Mouse (Mus musculus): ENCODE measurements around the gene Manba. TPM values are rescaled to one million over a fixed set of nuclear protein-coding genes. Genes with fewer than 3 reads are reported as not detected.

Manba gene
- polyA plus RNA-seq, 1 experiment = not detected

DNA sequence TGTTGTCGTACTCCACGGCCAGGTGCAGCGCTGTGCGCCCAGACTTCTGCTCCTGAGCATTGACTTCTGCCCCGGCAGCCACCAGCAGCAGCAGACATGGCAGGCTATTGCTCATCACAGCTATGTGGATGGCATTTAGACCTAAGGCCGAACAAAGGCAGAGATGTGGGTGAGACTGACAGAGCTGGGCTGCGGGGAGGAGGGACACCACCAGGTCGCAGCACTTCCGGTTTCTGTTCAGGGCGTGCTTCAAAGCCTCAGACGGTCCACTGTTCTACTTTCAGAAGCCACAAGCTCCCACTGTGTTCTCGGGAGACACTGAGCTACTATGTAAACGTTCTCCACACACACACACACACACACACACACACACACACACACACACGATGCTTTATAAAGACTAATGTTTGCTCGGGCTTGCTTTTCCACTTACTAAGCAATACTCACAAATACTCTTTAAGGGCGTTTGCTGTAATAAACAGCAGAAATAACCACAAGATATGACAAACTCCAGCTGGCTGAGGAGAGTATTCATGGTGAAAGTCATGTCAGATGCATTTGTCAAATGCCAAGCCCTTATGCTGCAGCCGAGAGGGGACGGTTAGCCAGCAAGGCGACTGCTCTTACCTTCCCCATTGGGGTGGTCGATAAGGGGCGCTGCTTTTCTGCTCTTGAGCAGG lies 109.0 kb downstream of the Manba start:
- Histone ChIP-seq H3K9me3 (ENCODE audit: control insufficient read depth, low read length) (no peaks in the 10 kb centered on the region), H3K27me3 (ENCODE audit: control insufficient read depth) (no peaks in the 10 kb centered on the region), H3K4me1 (ENCODE audit: control insufficient read depth) (no peaks in the 10 kb centered on the region; the same call in 1 of the 2 replicates), H3K36me3 (ENCODE audit: control insufficient read depth) (peaks cover 21% of the 10 kb centered on the region), H3K4me3 (replicated peaks) (no peak overlapping the region)
- TF ChIP-seq GATA1 (IDR thresholded peaks at IDR 0.05; ENCODE audit: low read length) (no peak), TAL1 (IDR thresholded peaks at IDR 0.05; ENCODE audit: low read length) (no peak)

DNA sequence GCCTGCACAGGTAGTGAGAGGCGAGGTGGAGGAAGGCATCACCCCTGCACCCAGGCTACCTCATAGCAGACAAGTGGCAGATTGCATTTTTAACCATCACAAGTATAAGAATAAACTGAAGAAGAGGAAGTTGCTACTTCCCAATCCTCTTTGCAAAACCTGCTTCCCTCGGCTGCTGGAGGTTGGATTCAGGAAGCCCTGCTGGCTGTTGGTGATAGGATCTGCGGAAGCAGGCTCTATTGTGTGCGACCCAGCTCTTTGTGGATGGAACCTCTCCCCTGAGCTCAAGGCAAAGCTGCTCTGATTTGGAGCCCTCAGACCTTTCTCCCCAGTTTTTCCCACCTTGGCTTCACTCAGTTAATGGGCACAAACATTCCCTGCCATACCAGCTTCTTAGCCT lies 111.6 kb downstream of the Manba start:
- Histone ChIP-seq H3K36me3 (ENCODE audit: control insufficient read depth) (peaks cover 26% of the 10 kb centered on the region), H3K9me3 (ENCODE audit: control insufficient read depth, low read length) (no peaks in the 10 kb centered on the region), H3K4me1 (ENCODE audit: control insufficient read depth) (no peaks in the 10 kb centered on the region), H3K27me3 (ENCODE audit: control insufficient read depth) (no peaks in the 10 kb centered on the region), H3K4me3 (replicated peaks) (no peak overlapping the region)
- TF ChIP-seq GATA1 (IDR thresholded peaks at IDR 0.05; ENCODE audit: low read length) (no peak), TAL1 (IDR thresholded peaks at IDR 0.05; ENCODE audit: low read length) (no peak)

DNA sequence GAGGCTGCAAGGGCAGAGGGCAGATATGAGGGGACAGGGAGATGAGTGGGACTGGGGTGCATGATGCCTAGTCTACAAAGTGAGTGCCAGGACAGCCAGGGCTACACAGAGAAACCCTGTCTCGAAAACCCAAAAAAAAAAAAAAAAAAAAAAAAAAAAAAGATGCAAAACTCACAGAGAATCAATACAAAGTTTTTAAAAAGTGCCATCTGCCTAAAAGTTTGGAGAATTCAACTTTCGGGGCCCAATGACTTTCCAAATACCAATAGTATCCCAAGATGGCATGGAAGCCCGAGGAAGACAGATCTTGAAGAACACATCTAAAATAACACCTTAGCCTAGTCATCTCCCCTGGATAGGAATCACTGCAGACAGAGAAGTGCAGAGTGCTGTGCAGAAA lies 112.9 kb downstream of the Manba start:
- Histone ChIP-seq H3K27me3 (ENCODE audit: control insufficient read depth) (no peaks in the 10 kb centered on the region), H3K9me3 (ENCODE audit: control insufficient read depth, low read length) (no peaks in the 10 kb centered on the region), H3K4me3 (replicated peaks) (no peak overlapping the region), H3K36me3 (ENCODE audit: control insufficient read depth) (peaks cover 23% of the 10 kb centered on the region), H3K4me1 (ENCODE audit: control insufficient read depth) (no peaks in the 10 kb centered on the region)
- TF ChIP-seq GATA1 (IDR thresholded peaks at IDR 0.05; ENCODE audit: low read length) (no peak), TAL1 (IDR thresholded peaks at IDR 0.05; ENCODE audit: low read length) (no peak)

DNA sequence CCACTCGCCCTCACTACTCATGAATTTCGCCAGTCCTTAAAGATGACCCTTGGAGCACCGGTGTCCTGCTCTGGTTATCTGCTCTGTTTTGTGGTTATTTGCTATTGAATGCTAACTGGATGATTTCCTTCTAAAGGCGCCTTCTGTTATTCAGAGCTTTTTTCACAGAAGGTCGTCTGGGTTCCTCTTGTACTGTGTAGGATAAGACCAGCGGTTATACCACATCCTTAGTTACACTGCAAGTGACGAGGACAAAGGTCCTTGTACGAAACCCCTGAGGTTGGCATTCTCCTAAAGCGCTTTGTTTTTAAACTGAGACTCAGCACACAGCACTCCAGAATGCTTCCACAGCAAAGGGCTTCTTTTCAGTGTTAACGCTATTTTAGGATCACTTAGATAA lies 117.3 kb downstream of the Manba start:
- Histone ChIP-seq H3K27me3 (ENCODE audit: control insufficient read depth) (no peaks in the 10 kb centered on the region), H3K4me3 (replicated peaks) (no peak overlapping the region), H3K36me3 (ENCODE audit: control insufficient read depth) (peaks cover 17% of the 10 kb centered on the region), H3K4me1 (ENCODE audit: control insufficient read depth) (peaks cover 7% of the 10 kb centered on the region), H3K9me3 (ENCODE audit: control insufficient read depth, low read length) (no peaks in the 10 kb centered on the region)
- TF ChIP-seq TAL1 (IDR thresholded peaks at IDR 0.05; ENCODE audit: low read length) = no peak
- no peak for TF ChIP-seq GATA1 (IDR thresholded peaks at IDR 0.05; ENCODE audit: low read length)

DNA sequence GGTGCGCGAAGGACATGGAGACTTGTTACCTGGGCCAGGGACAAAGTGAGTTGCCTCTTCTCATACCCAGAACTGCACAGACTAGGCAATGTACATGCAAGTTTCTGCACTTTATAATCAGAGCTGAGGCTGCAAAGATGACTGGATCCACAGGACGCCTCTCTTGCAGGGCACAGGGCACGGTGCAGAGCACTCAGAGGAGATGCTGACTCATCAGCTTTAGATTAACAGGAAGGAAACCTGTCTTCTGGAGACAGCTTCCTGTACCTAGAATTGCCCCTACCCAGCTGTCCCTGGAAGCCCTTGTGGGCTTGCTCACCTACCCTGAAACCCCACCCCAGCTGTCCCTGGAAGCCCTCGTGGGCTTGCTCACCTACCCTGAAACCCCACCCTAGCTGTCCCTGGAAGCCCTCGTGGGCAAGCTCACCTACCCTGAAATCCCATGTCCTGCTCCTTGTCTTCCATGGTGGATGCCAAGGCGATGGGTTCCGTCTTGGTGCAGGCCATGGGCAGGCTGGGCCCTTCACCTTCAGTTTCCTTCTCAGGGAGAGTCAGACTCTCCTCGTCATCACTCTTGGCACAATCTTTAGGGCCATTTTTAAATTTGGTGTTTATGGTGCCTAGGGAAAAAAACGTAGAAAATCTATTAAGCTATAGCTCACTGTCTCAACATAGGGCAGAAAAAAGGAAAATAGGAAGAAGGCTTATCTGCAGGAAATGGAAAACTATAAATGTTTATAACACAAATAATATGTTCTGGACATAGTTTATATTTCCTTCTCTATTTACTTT lies 119.4 kb downstream of the Manba start:
- TF ChIP-seq TAL1 (IDR thresholded peaks at IDR 0.05; ENCODE audit: low read length) (no peak), GATA1 (IDR thresholded peaks at IDR 0.05; ENCODE audit: low read length) (no peak)
- Histone ChIP-seq H3K27me3 (ENCODE audit: control insufficient read depth) (no peaks in the 10 kb centered on the region), H3K4me3 (replicated peaks) (no peak overlapping the region), H3K4me1 (ENCODE audit: control insufficient read depth) (peaks cover 17% of the 10 kb centered on the region), H3K9me3 (ENCODE audit: control insufficient read depth, low read length) (no peaks in the 10 kb centered on the region), H3K36me3 (ENCODE audit: control insufficient read depth) (peaks cover 17% of the 10 kb centered on the region)

DNA sequence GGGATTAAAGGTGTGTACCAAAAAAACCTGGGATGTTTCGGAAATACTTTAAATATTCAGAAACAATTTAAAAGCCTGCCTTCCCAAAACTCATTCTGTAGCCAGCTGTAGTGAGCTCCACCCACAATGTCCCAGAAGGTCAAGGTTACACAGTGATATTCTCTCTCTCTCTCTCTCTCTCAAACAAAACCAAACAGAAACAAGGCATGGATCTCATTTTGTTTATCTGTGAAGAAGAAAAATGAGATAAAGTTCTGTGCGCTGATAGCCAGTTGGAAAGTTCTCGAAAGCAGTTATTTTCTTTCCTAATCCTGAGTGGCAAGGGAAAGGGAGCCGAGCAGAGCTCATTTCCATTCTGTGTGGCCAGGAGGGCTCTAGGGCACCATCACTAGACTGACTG lies 120.1 kb downstream of the Manba start:
- Histone ChIP-seq H3K36me3 (ENCODE audit: control insufficient read depth) (peaks cover 17% of the 10 kb centered on the region), H3K4me1 (ENCODE audit: control insufficient read depth) (peaks cover 17% of the 10 kb centered on the region), H3K27me3 (ENCODE audit: control insufficient read depth) (no peaks in the 10 kb centered on the region), H3K9me3 (ENCODE audit: control insufficient read depth, low read length) (no peaks in the 10 kb centered on the region), H3K4me3 (replicated peaks) (no peak overlapping the region)
- TF ChIP-seq TAL1 (IDR thresholded peaks at IDR 0.05; ENCODE audit: low read length) (no peak), GATA1 (IDR thresholded peaks at IDR 0.05; ENCODE audit: low read length) (no peak)

- Histone ChIP-seq H3K27me3 (ENCODE audit: control insufficient read depth) (no peaks in the 10 kb centered on the region), H3K9me3 (ENCODE audit: control insufficient read depth, low read length) (no peaks in the 10 kb centered on the region), H3K36me3 (ENCODE audit: control insufficient read depth) (peaks cover 12% of the 10 kb centered on the region), H3K4me3 (replicated peaks) (no peak overlapping the region), H3K4me1 (ENCODE audit: control insufficient read depth) (peaks cover 17% of the 10 kb centered on the region)
- TF ChIP-seq TAL1 (IDR thresholded peaks at IDR 0.05; ENCODE audit: low read length) (no peak), GATA1 (IDR thresholded peaks at IDR 0.05; ENCODE audit: low read length) (no peak)
These were observed 121.2 kb downstream of the Manba start for GRCm38 (mm10) chr3:135606592-135606991.

- Histone ChIP-seq H3K27me3 (ENCODE audit: control insufficient read depth) (no peaks in the 10 kb centered on the region), H3K9me3 (ENCODE audit: control insufficient read depth, low read length) (no peaks in the 10 kb centered on the region), H3K36me3 (ENCODE audit: control insufficient read depth) (peaks cover 8% of the 10 kb centered on the region), H3K4me3 (replicated peaks) (peak overlapping the region; percentile 67), H3K4me1 (ENCODE audit: control insufficient read depth) (peaks cover 17% of the 10 kb centered on the region)
- TF ChIP-seq GATA1 (IDR thresholded peaks at IDR 0.05; ENCODE audit: low read length) = no peak
- no peak for TF ChIP-seq TAL1 (IDR thresholded peaks at IDR 0.05; ENCODE audit: low read length)
These were observed 121.6 kb downstream of the Manba start for GRCm38 (mm10) chr3:135607021-135607420.

DNA sequence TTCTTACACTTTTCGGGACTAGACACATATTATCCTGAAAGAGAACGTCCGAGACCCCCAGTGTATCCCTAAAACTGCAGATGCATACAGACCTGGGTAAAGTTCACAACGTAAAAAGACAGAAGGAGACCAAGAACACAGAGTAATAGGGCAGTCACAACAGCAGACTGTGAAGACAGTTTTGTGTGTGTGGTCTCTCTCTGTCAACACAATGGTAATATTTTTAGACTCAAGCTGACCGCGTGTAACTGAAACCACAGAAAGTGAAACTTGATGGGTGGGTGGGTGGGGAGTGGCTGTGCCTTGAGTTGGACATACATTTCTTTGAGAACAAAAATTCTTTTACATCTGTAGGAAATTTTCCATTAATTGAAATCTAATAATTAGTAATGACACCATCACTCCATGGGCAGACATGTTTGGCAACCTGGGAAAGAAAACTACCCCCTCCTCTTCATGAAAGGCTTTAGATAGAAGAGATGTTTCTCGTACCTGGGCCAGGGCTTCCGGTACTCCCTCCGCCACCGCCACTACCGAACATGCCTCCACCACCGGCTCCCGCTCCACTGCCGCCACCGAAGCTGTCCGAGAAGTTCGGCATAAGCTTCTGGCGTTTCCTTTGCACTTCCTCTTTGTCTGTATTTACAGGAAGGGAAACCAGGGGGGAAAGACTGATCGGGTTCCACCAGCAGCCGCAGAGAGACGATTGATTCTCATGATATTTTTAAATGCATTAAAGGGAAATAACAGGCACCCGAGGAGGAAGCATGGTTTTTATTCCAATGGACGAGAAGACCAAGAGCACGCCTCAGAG lies 122.5 kb downstream of the Manba start:
- peaks cover 8% of the 10 kb centered on the region for H3K36me3 ChIP-seq (ENCODE audit: control insufficient read depth)
- H3K4me3 ChIP-seq (replicated peaks) = peak overlapping the region; percentile 67
- no peaks in the 10 kb centered on the region for H3K9me3 ChIP-seq (ENCODE audit: control insufficient read depth, low read length)
- no peaks in the 10 kb centered on the region for H3K27me3 ChIP-seq (ENCODE audit: control insufficient read depth)
- peaks cover 17% of the 10 kb centered on the region for H3K4me1 ChIP-seq (ENCODE audit: control insufficient read depth)
- no peak for TF ChIP-seq GATA1 (IDR thresholded peaks at IDR 0.05; ENCODE audit: low read length)
- TF ChIP-seq TAL1 (IDR thresholded peaks at IDR 0.05; ENCODE audit: low read length) = no peak
